Mouse (Mus musculus) CH12.LX (cell line): Measurements from ENCODE around the gene Fn3k. TPM values are rescaled to one million over a fixed set of nuclear protein-coding genes. Genes with fewer than 3 reads are reported as not detected.

ENCODE experiments used
- DNase-seq: peaks from one replicate; pipeline ENCODE4 v3.0.0-alpha.2; 2013; ENCODE audit errors: extremely low read depth
- H3K27ac ChIP-seq: 2 replicates; pipeline ENCODE4 v1.5.1; 2012; ENCODE audit warnings: low read depth, mild to moderate bottlenecking, control low read depth, moderate library complexity; ENCODE audit not compliant: insufficient read depth
- H3K27me3 ChIP-seq: replicated peaks from 2 replicates; pipeline ENCODE3; 2012; ENCODE audit warnings: inconsistent platforms
- H3K36me3 ChIP-seq, 2 experiments: replicated peaks in 1 of 2; 2 replicates each; pipeline versions ENCODE3 to v1.6.1; 2012; ENCODE audit warnings: inconsistent platforms in 1 of 2, low read length in 1 of 2, mild to moderate bottlenecking in 1 of 2, mixed read lengths in 1 of 2, moderate library complexity in 1 of 2; ENCODE audit not compliant: control insufficient read depth in 1 of 2, insufficient read depth in 1 of 2
- H3K4me1 ChIP-seq, 2 experiments: 2 replicates each; pipeline ENCODE4 v1.6.1; 2012; ENCODE audit warnings: inconsistent platforms in 1 of 2, moderate library complexity in 1 of 2; ENCODE audit not compliant: insufficient read depth in 2 of 2, control insufficient read depth in 1 of 2
- H3K4me2 ChIP-seq: 2 replicates; pipeline ENCODE4 v1.6.1; 2012; ENCODE audit warnings: low read depth, mild to moderate bottlenecking, control low read depth; ENCODE audit not compliant: poor library complexity, insufficient read depth, severe bottlenecking
- H3K4me3 ChIP-seq, 3 experiments: fragments of 150-350 bp in 1 of 3; sonication (generic) in 1 of 3; replicated peaks in 1 of 3; 2 replicates each; pipeline versions ENCODE3 to v1.5.1; 2011 to 2012; ENCODE audit warnings: low read depth in 2 of 3, low read length in 2 of 3, mild to moderate bottlenecking in 2 of 3, moderate library complexity in 2 of 3, control low read depth in 1 of 3, improper control_type of control experiment in 1 of 3, inconsistent platforms in 1 of 3, mixed read lengths in 1 of 3; ENCODE audit not compliant: poor library complexity in 1 of 3
- H3K79me2 ChIP-seq: replicated peaks from 2 replicates; pipeline ENCODE4 v1.6.1; 2012; ENCODE audit warnings: mild to moderate bottlenecking, moderate library complexity; ENCODE audit not compliant: control insufficient read depth, poor library complexity, insufficient read depth, severe bottlenecking; ENCODE audit errors: extremely low read depth
- H3K9ac ChIP-seq: 2 replicates; pipeline ENCODE4 v1.6.1; 2012; ENCODE audit warnings: low read depth, mild to moderate bottlenecking, control low read depth, moderate library complexity; ENCODE audit not compliant: insufficient read depth
- H3K9me3 ChIP-seq: replicated peaks from 2 replicates; pipeline ENCODE3; 2012; ENCODE audit warnings: low read length, inconsistent platforms, mixed read lengths
- BHLHE40 ChIP-seq: IDR thresholded peaks from 2 replicates; pipeline ENCODE4 v1.6.1; 2011; ENCODE audit warnings: mild to moderate bottlenecking, low read depth, low read length, improper control_type of control experiment
- CHD1 ChIP-seq: IDR thresholded peaks from 2 replicates; pipeline ENCODE4 v1.6.1; 2012; ENCODE audit warnings: low read depth, low read length, improper control_type of control experiment, inconsistent platforms
- CHD2 ChIP-seq: IDR thresholded peaks from 2 replicates; pipeline ENCODE4 v1.6.1; 2011; ENCODE audit warnings: low read length, improper control_type of control experiment
- CTCF ChIP-seq, 2 experiments: IDR thresholded peaks in 1 of 2; conservative IDR thresholded peaks in 1 of 2; 2 replicates each; pipeline ENCODE4 v1.5.1; 2011 to 2012; ENCODE audit warnings: low read depth in 2 of 2, low read length in 2 of 2, improper control_type of control experiment in 1 of 2, inconsistent platforms in 1 of 2, mild to moderate bottlenecking in 1 of 2, moderate library complexity in 1 of 2
- E2F4 ChIP-seq: IDR thresholded peaks from 2 replicates; pipeline ENCODE4 v1.6.1; 2011; ENCODE audit warnings: low read depth, low read length, improper control_type of control experiment; ENCODE audit not compliant: insufficient replicate concordance
- ELF1 ChIP-seq: IDR thresholded peaks from 2 replicates; pipeline ENCODE4 v1.6.1; 2014; ENCODE audit warnings: low read depth, mild to moderate bottlenecking, inconsistent platforms, low read length, improper control_type of control experiment
- EP300 ChIP-seq: IDR thresholded peaks from 2 replicates; pipeline ENCODE4 v1.6.1; 2011; ENCODE audit warnings: low read length, improper control_type of control experiment
- ETS1 ChIP-seq: conservative IDR thresholded peaks from 2 replicates; pipeline ENCODE4 v1.6.1; 2012; ENCODE audit warnings: low read depth, mild to moderate bottlenecking, inconsistent platforms, low read length, improper control_type of control experiment, moderate library complexity
- GABPA ChIP-seq: IDR thresholded peaks from 2 replicates; pipeline ENCODE4 v1.6.1; 2012; ENCODE audit warnings: low read depth, low read length, improper control_type of control experiment, inconsistent platforms; ENCODE audit not compliant: insufficient replicate concordance
- HCFC1 ChIP-seq: IDR thresholded peaks from 2 replicates; pipeline ENCODE4 v1.6.1; 2012; ENCODE audit warnings: low read depth, mild to moderate bottlenecking, inconsistent platforms, low read length, improper control_type of control experiment
- IRF4 ChIP-seq: IDR thresholded peaks from 2 replicates; pipeline ENCODE4 v1.6.1; 2014; ENCODE audit warnings: low read depth, mild to moderate bottlenecking, inconsistent platforms, low read length, improper control_type of control experiment
- JUN ChIP-seq: IDR thresholded peaks from 2 replicates; pipeline ENCODE4 v1.6.1; 2011; ENCODE audit warnings: low read depth, mild to moderate bottlenecking, low read length, improper control_type of control experiment, moderate library complexity; ENCODE audit not compliant: insufficient read depth
- JUND ChIP-seq: conservative IDR thresholded peaks from 2 replicates; pipeline ENCODE4 v1.6.1; 2011; ENCODE audit warnings: low read depth, low read length, improper control_type of control experiment
- KAT2A ChIP-seq: IDR thresholded peaks from 2 replicates; pipeline ENCODE4 v1.6.1; 2012; ENCODE audit warnings: low read length, improper control_type of control experiment, inconsistent platforms; ENCODE audit not compliant: insufficient replicate concordance
- MAFK ChIP-seq: IDR thresholded peaks from 2 replicates; pipeline ENCODE4 v1.6.1; 2011; ENCODE audit warnings: low read length, improper control_type of control experiment; ENCODE audit not compliant: insufficient replicate concordance
- MAX ChIP-seq: IDR thresholded peaks from 2 replicates; pipeline ENCODE4 v1.6.1; 2011; ENCODE audit warnings: low read length, improper control_type of control experiment
- MAZ ChIP-seq: IDR thresholded peaks from 2 replicates; pipeline ENCODE4 v1.6.1; 2012; ENCODE audit warnings: low read depth, mild to moderate bottlenecking, inconsistent platforms, low read length, improper control_type of control experiment, moderate library complexity
- MEF2A ChIP-seq: IDR thresholded peaks from 2 replicates; pipeline ENCODE4 v1.6.1; 2014; ENCODE audit warnings: low read depth, mild to moderate bottlenecking, inconsistent platforms, low read length, improper control_type of control experiment, borderline replicate concordance
- MXI1 ChIP-seq: IDR thresholded peaks from 2 replicates; pipeline ENCODE4 v1.6.1; 2011; ENCODE audit warnings: mild to moderate bottlenecking, low read depth, low read length, improper control_type of control experiment
- MYC ChIP-seq: IDR thresholded peaks from 2 replicates; pipeline ENCODE4 v1.6.1; 2011; ENCODE audit warnings: low read depth, mild to moderate bottlenecking, improper control_type of control experiment, low read length
- NELFE ChIP-seq: IDR thresholded peaks from 2 replicates; pipeline ENCODE4 v1.6.1; 2011; ENCODE audit warnings: low read depth, low read length, improper control_type of control experiment
- NRF1 ChIP-seq: IDR thresholded peaks from 2 replicates; pipeline ENCODE4 v1.6.1; 2014; ENCODE audit warnings: low read depth, mild to moderate bottlenecking, inconsistent platforms, low read length, improper control_type of control experiment, moderate library complexity
- PAX5 ChIP-seq: IDR thresholded peaks from 2 replicates; pipeline ENCODE4 v1.6.1; 2012; ENCODE audit warnings: low read length, inconsistent platforms, mixed read lengths
- POLR2A ChIP-seq: IDR thresholded peaks from 2 replicates; pipeline ENCODE4 v1.6.1; 2011; ENCODE audit warnings: low read depth, mild to moderate bottlenecking, improper control_type of control experiment, low read length
- POLR2AphosphoS2 ChIP-seq: IDR thresholded peaks from 2 replicates; pipeline ENCODE4 v1.6.1; 2011; ENCODE audit warnings: low read depth, low read length, improper control_type of control experiment
- RAD21 ChIP-seq: IDR thresholded peaks from 2 replicates; pipeline ENCODE4 v1.6.1; 2011; ENCODE audit warnings: low read depth, mild to moderate bottlenecking, low read length, improper control_type of control experiment, moderate library complexity
- RCOR1 ChIP-seq: conservative IDR thresholded peaks from 2 replicates; pipeline ENCODE4 v1.6.1; 2012; ENCODE audit warnings: low read depth, mild to moderate bottlenecking, inconsistent platforms, low read length, improper control_type of control experiment
- SIN3A ChIP-seq: IDR thresholded peaks from 2 replicates; pipeline ENCODE4 v1.6.1; 2012; ENCODE audit warnings: low read length, improper control_type of control experiment, inconsistent platforms
- SMC3 ChIP-seq: IDR thresholded peaks from 2 replicates; pipeline ENCODE4 v1.6.1; 2011; ENCODE audit warnings: low read depth, low read length, improper control_type of control experiment
- TBP ChIP-seq: conservative IDR thresholded peaks from 2 replicates; pipeline ENCODE4 v1.6.1; 2011; ENCODE audit warnings: low read depth, low read length, improper control_type of control experiment
- TCF12 ChIP-seq: IDR thresholded peaks from 2 replicates; pipeline ENCODE4 v1.6.1; 2014; ENCODE audit warnings: low read depth, mild to moderate bottlenecking, inconsistent platforms, low read length, improper control_type of control experiment
- UBTF ChIP-seq: IDR thresholded peaks from 2 replicates; pipeline ENCODE4 v1.6.1; 2012; ENCODE audit warnings: low read depth, mild to moderate bottlenecking, inconsistent platforms, low read length, improper control_type of control experiment, moderate library complexity
- USF1 ChIP-seq: IDR thresholded peaks from 2 replicates; pipeline ENCODE4 v1.6.1; 2014; ENCODE audit warnings: low read depth, mild to moderate bottlenecking, inconsistent platforms, low read length, improper control_type of control experiment
- USF2 ChIP-seq: conservative IDR thresholded peaks from 2 replicates; pipeline ENCODE4 v1.6.1; 2011; ENCODE audit warnings: low read depth, low read length, improper control_type of control experiment
- ZC3H11A ChIP-seq: IDR thresholded peaks from 2 replicates; pipeline ENCODE4 v1.6.1; 2012; ENCODE audit warnings: low read depth, mild to moderate bottlenecking, inconsistent platforms, low read length, improper control_type of control experiment
- ZKSCAN1 ChIP-seq: IDR thresholded peaks from 2 replicates; pipeline ENCODE4 v1.6.1; 2012; ENCODE audit warnings: low read depth, inconsistent platforms, low read length, improper control_type of control experiment, borderline replicate concordance
- ZMIZ1 ChIP-seq: IDR thresholded peaks from 2 replicates; pipeline ENCODE4 v1.6.1; 2012; ENCODE audit warnings: low read depth, mild to moderate bottlenecking, inconsistent platforms, low read length, improper control_type of control experiment
- ZNF384 ChIP-seq: IDR thresholded peaks from 2 replicates; pipeline ENCODE4 v1.6.1; 2012; ENCODE audit warnings: low read depth, low read length, improper control_type of control experiment, inconsistent platforms
- dilution Hi-C: fragments of 300-500 bp; cut with MboI; formaldehyde crosslinking; loops from 2 replicates; pipeline ENCODE4 v1.14.3; 2020; ENCODE audit warnings: low sequenced_read_pairs; ENCODE audit not compliant: extremely low pct_unique_long_range_greater_than_20kb, extremely low pct_ligation_motif_present
- in situ Hi-C: fragments of 300-500 bp; cut with MboI; formaldehyde crosslinking; loops from 3 replicates; pipeline ENCODE4 v1.14.3; 2019; ENCODE audit warnings: low sequenced_read_pairs, low pct_ligation_motif_present, low pct_unique_long_range_greater_than_20kb, mixed read lengths
- polyA plus RNA-seq: library from polyadenylated mRNA; unstranded; fragments of >175 nt; gene quantifications from 2 replicates; pipeline ENCODE4 v1.2.1, GENCODE M21; 2012; ENCODE audit warnings: low read depth; ENCODE audit not compliant: insufficient read length
- total RNA-seq, 2 experiments: library from RNA; depleted of rRNA; stranded (reverse); fragments of 300-350 nt in 1 of 2; fragments of >200 nt in 1 of 2; gene quantifications; 2 replicates each; pipeline ENCODE4 v1.2.3; 2012 to 2014

Gene Fn3k
- total and polyA plus RNA-seq, 3 experiments: 0.04 TPM; not detected in 2

GRCm38 (mm10) chr11:121475699-121476415 lies 41.1 kb downstream of the Fn3k start:
- peaks cover 0 to 13% of the 10 kb centered on the region in 2 experiments; a peak in 2 of 4 replicates for H3K4me1 ChIP-seq
- DNase-seq: peak; percentile 89
- dilution Hi-C loops (no loop called here), in situ Hi-C loops (loop anchor here (10.0 kb wide), 1 partner anchor 159 kb away; no protein-coding TSS in a partner anchor)
- no peaks in the 10 kb centered on the region for H3K27me3 ChIP-seq
- H3K9me3 ChIP-seq: no peaks in the 10 kb centered on the region
- H3K4me2 ChIP-seq: no peak overlapping the region
- H3K9ac ChIP-seq: no peak overlapping the region
- H3K79me2 ChIP-seq: no peaks in the 10 kb centered on the region
- no peak overlapping the region for H3K4me3 ChIP-seq
- no peak overlapping the region for H3K27ac ChIP-seq
- H3K36me3 ChIP-seq: peaks cover 29 to 82% of the 10 kb centered on the region in 2 experiments
- TF ChIP-seq ZKSCAN1 (no peak), MXI1 (peak; percentile 69), PAX5 (no peak), CHD1 (peak; percentile 58; the same call in 1 of the 2 replicates), HCFC1 (peak; percentile 40; the same call in 1 of the 2 replicates), RCOR1 (no peak), MAZ (peak; percentile 61; the same call in 1 of the 2 replicates), USF2 (0 out of 2 replicates have a peak, but pooled peaks have one; percentile 11), POLR2AphosphoS2 (no peak), IRF4 (peak; percentile 79), GABPA (no peak), JUND (peak; percentile 43; the same call in 1 of the 2 replicates), CTCF (conservative IDR thresholded peaks at IDR 0.05 in 1 of 2, IDR thresholded peaks at IDR 0.05 in 1 of 2; ENCODE audit: low read depth in 2 of 2, low read length in 2 of 2) (peak; percentile 96 to 99), ZNF384 (peak; percentile 90), TCF12 (peak; percentile 52; the same call in 1 of the 2 replicates), ETS1 (0 out of 2 replicates have a peak, but pooled peaks have one; percentile 15), SIN3A (peak; percentile 75), USF1 (no peak), JUN (no peak), ELF1 (peak; percentile 51; the same call in 1 of the 2 replicates), POLR2A (no peak), KAT2A (0 out of 2 replicates have a peak, but pooled peaks have one; percentile 39), MEF2A (peak; percentile 66; the same call in 1 of the 2 replicates), MAX (no peak), BHLHE40 (no peak), MAFK (peak; percentile 51; the same call in 1 of the 2 replicates), RAD21 (no peak; the same call in none of the 2 replicates), TBP (no peak), UBTF (no peak), CHD2 (no peak), E2F4 (no peak), SMC3 (peak; percentile 93), EP300 (peak; percentile 52), NELFE (no peak; the same call in 1 of the 2 replicates), ZC3H11A (peak; percentile 85), NRF1 (no peak), ZMIZ1 (no peak), MYC (0 out of 2 replicates have a peak, but pooled peaks have one; percentile 32)
- TF ChIP-seq, all 38 proteins: peak for 20
